Mouse (Mus musculus) E14TG2a.4 (cell line): Measurements from ENCODE around the gene Ttc38.

ENCODE experiments used
- H3K27me3 ChIP-seq: 2 replicates; pipeline ENCODE4 v1.6.1; 2014; ENCODE audit warnings: low read length, control low read depth; ENCODE audit not compliant: insufficient read depth
- H3K36me3 ChIP-seq: 2 replicates; pipeline ENCODE4 v1.6.1; 2014; ENCODE audit warnings: low read length, control low read depth; ENCODE audit not compliant: insufficient read depth
- H3K4me1 ChIP-seq: replicated peaks from 2 replicates; pipeline ENCODE4 v1.6.1; 2014; ENCODE audit warnings: low read depth, low read length, control low read depth
- H3K4me3 ChIP-seq: replicated peaks from 2 replicates; pipeline ENCODE4 v1.5.1; 2014; ENCODE audit warnings: mild to moderate bottlenecking, low read length
- H3K9me3 ChIP-seq: 2 replicates; pipeline ENCODE4 v1.6.1; 2014; ENCODE audit warnings: low read length, control low read depth
- CTCF ChIP-seq: conservative IDR thresholded peaks from 2 replicates; pipeline ENCODE4 v1.5.1; 2014; ENCODE audit warnings: low read length
- NANOG ChIP-seq: IDR thresholded peaks from 2 replicates; pipeline ENCODE4 v1.6.1; 2014; ENCODE audit warnings: borderline replicate concordance, low read length, mixed read lengths
- POU5F1 ChIP-seq: IDR thresholded peaks from 2 replicates; pipeline ENCODE4 v1.6.1; 2014; ENCODE audit warnings: low read length, borderline replicate concordance

Ttc38 gene

GRCm38 (mm10) chr15:85795516-85795915, 36.6 kb upstream of the Ttc38 start:
- H3K27me3 ChIP-seq: no peaks in the 10 kb centered on the region
- H3K36me3 ChIP-seq: no peaks in the 10 kb centered on the region
- H3K9me3 ChIP-seq: no peaks in the 10 kb centered on the region
- no peak overlapping the region for H3K4me3 ChIP-seq
- H3K4me1 ChIP-seq: peaks cover 5% of the 10 kb centered on the region
- TF ChIP-seq CTCF: no peak
- no peak for TF ChIP-seq POU5F1
- no peak for TF ChIP-seq NANOG

GRCm38 (mm10) chr15:85798676-85799075, 33.4 kb upstream of the Ttc38 start:
- Histone ChIP-seq H3K27me3 (no peaks in the 10 kb centered on the region), H3K36me3 (no peaks in the 10 kb centered on the region), H3K4me3 (no peak overlapping the region), H3K9me3 (no peaks in the 10 kb centered on the region), H3K4me1 (peaks cover 15% of the 10 kb centered on the region)
- no peak for TF ChIP-seq CTCF
- TF ChIP-seq POU5F1: no peak
- no peak for TF ChIP-seq NANOG

- TF ChIP-seq NANOG (no peak), POU5F1 (no peak), CTCF (no peak)
- H3K4me1 ChIP-seq: peaks cover 9% of the 10 kb centered on the region; the same call in 1 of the 2 replicates
- no peaks in the 10 kb centered on the region for H3K9me3 ChIP-seq
- peaks cover 10% of the 10 kb centered on the region for H3K36me3 ChIP-seq
- H3K4me3 ChIP-seq: no peak overlapping the region
- no peaks in the 10 kb centered on the region for H3K27me3 ChIP-seq
These were observed 29.2 kb upstream of the Ttc38 start for GRCm38 (mm10) chr15:85802931-85803330.

- no peak for TF ChIP-seq CTCF
- H3K4me1 ChIP-seq: peaks cover 12% of the 10 kb centered on the region
- no peaks in the 10 kb centered on the region for H3K27me3 ChIP-seq
- peaks cover 23% of the 10 kb centered on the region for H3K36me3 ChIP-seq
- no peak overlapping the region for H3K4me3 ChIP-seq
- H3K9me3 ChIP-seq: no peaks in the 10 kb centered on the region
These were observed 25.2 kb upstream of the Ttc38 start for GRCm38 (mm10) chr15:85806886-85807285.

GRCm38 (mm10) chr15:85807404-85807803, 24.7 kb upstream of the Ttc38 start:
- peaks cover 23% of the 10 kb centered on the region for H3K36me3 ChIP-seq
- TF ChIP-seq CTCF: no peak
- no peak for TF ChIP-seq POU5F1
- no peak for TF ChIP-seq NANOG

GRCm38 (mm10) chr15:85808031-85808430, 24.1 kb upstream of the Ttc38 start:
- Histone ChIP-seq H3K4me1 (peaks cover 22% of the 10 kb centered on the region), H3K27me3 (no peaks in the 10 kb centered on the region), H3K4me3 (no peak overlapping the region), H3K9me3 (no peaks in the 10 kb centered on the region), H3K36me3 (peaks cover 23% of the 10 kb centered on the region)
- TF ChIP-seq NANOG: no peak
- TF ChIP-seq CTCF: no peak
- no peak for TF ChIP-seq POU5F1

More at GRCm38 (mm10) chr15:85807404-85807803, 24.7 kb upstream of the Ttc38 start:
- Histone ChIP-seq H3K9me3 (no peaks in the 10 kb centered on the region), H3K27me3 (no peaks in the 10 kb centered on the region), H3K4me1 (peaks cover 17% of the 10 kb centered on the region), H3K4me3 (no peak overlapping the region)

GRCm38 (mm10) chr15:85808434-85808833, 23.7 kb upstream of the Ttc38 start:
- no peaks in the 10 kb centered on the region for H3K9me3 ChIP-seq
- H3K4me1 ChIP-seq: peaks cover 26% of the 10 kb centered on the region
- H3K27me3 ChIP-seq: no peaks in the 10 kb centered on the region
- TF ChIP-seq CTCF (no peak), POU5F1 (no peak), NANOG (no peak)
- H3K36me3 ChIP-seq: peaks cover 23% of the 10 kb centered on the region
- H3K4me3 ChIP-seq: no peak overlapping the region

GRCm38 (mm10) chr15:85809091-85809490, 23.0 kb upstream of the Ttc38 start:
- H3K36me3 ChIP-seq: peaks cover 23% of the 10 kb centered on the region
- no peaks in the 10 kb centered on the region for H3K9me3 ChIP-seq
- TF ChIP-seq NANOG (no peak), POU5F1 (no peak), CTCF (no peak)
- H3K4me1 ChIP-seq: peaks cover 30% of the 10 kb centered on the region
- no peak overlapping the region for H3K4me3 ChIP-seq
- no peaks in the 10 kb centered on the region for H3K27me3 ChIP-seq

- Histone ChIP-seq H3K27me3 (peaks cover 9% of the 10 kb centered on the region), H3K36me3 (peaks cover 23% of the 10 kb centered on the region), H3K9me3 (peaks cover 10% of the 10 kb centered on the region), H3K4me1 (peaks cover 30% of the 10 kb centered on the region), H3K4me3 (peak overlapping the region; percentile 88)
- TF ChIP-seq CTCF (no peak), POU5F1 (no peak), NANOG (no peak)
These were observed 21.7 kb upstream of the Ttc38 start for GRCm38 (mm10) chr15:85810462-85810805.
